Mouse (Mus musculus): ENCODE data around the gene Katna1. TPM values are rescaled to one million over a fixed set of nuclear protein-coding genes. Genes with fewer than 3 reads are reported as not detected.

The Katna1 gene
- polyA plus RNA-seq, 1 experiment: 16.1 TPM

- no peak overlapping the region for H3K4me3 ChIP-seq (ENCODE audit: insufficient read depth, poor library complexity, severe bottlenecking)
- TF ChIP-seq CTCF (IDR thresholded peaks at IDR 0.05; ENCODE audit: control insufficient read depth, insufficient read depth, insufficient read length): no peak
- no peak for TF ChIP-seq MYOG (IDR thresholded peaks at IDR 0.05; ENCODE audit: control insufficient read depth, extremely low read depth, insufficient read length)
- no peak for TF ChIP-seq MYOD1 (IDR thresholded peaks at IDR 0.05; ENCODE audit: control insufficient read depth, insufficient read length, low read depth)
- no peak for TF ChIP-seq MAX (IDR thresholded peaks at IDR 0.05)
- TF ChIP-seq FOSL1 (IDR thresholded peaks at IDR 0.05; ENCODE audit: insufficient read depth, low read length, poor library complexity, severe bottlenecking): no peak
- TF ChIP-seq CEBPB (IDR thresholded peaks at IDR 0.05; ENCODE audit: low read depth): no peak
- no peak for TF ChIP-seq USF1 (IDR thresholded peaks at IDR 0.05; ENCODE audit: low read depth)
- peaks cover 97% of the 10 kb centered on the region for H3K36me3 ChIP-seq (ENCODE audit: control insufficient read depth, insufficient read depth)
- peaks cover 4% of the 10 kb centered on the region for H3K79me2 ChIP-seq (ENCODE audit: control insufficient read depth, insufficient read depth)
- H3ac ChIP-seq (ENCODE audit: control insufficient read depth, insufficient read length, low read depth): no peak overlapping the region
- H3K79me3 ChIP-seq (ENCODE audit: low read depth): no peaks in the 10 kb centered on the region
- no peaks in the 10 kb centered on the region for H3K27me3 ChIP-seq (ENCODE audit: control insufficient read depth, insufficient read depth, insufficient read length)
Measured at GRCm38 (mm10) chr10:7801258-7801657, 75.5 kb downstream of the Katna1 start.

GRCm38 (mm10) chr10:7802519-7803140 lies 76.8 kb downstream of the Katna1 start:
- TF ChIP-seq MYOG (IDR thresholded peaks at IDR 0.05; ENCODE audit: control insufficient read depth, extremely low read depth, insufficient read length): no peak
- no peak for TF ChIP-seq USF1 (IDR thresholded peaks at IDR 0.05; ENCODE audit: low read depth)
- no peak for TF ChIP-seq FOSL1 (IDR thresholded peaks at IDR 0.05; ENCODE audit: insufficient read depth, low read length, poor library complexity, severe bottlenecking)
- TF ChIP-seq CEBPB (IDR thresholded peaks at IDR 0.05; ENCODE audit: low read depth): no peak
- TF ChIP-seq MYOD1 (IDR thresholded peaks at IDR 0.05; ENCODE audit: control insufficient read depth, insufficient read length, low read depth): no peak
- no peak for TF ChIP-seq CTCF (IDR thresholded peaks at IDR 0.05; ENCODE audit: control insufficient read depth, insufficient read depth, insufficient read length)
- no peak for TF ChIP-seq MAX (IDR thresholded peaks at IDR 0.05)
- Histone ChIP-seq H3K4me3 (ENCODE audit: insufficient read depth, poor library complexity, severe bottlenecking) (no peak overlapping the region), H3K79me3 (ENCODE audit: low read depth) (no peaks in the 10 kb centered on the region), H3ac (ENCODE audit: control insufficient read depth, insufficient read length, low read depth) (no peak overlapping the region), H3K79me2 (ENCODE audit: control insufficient read depth, insufficient read depth) (no peaks in the 10 kb centered on the region), H3K36me3 (ENCODE audit: control insufficient read depth, insufficient read depth) (peaks cover 95% of the 10 kb centered on the region), H3K27me3 (ENCODE audit: control insufficient read depth, insufficient read depth, insufficient read length) (no peaks in the 10 kb centered on the region)

GRCm38 (mm10) chr10:7809937-7810336 lies 84.1 kb downstream of the Katna1 start:
- Histone ChIP-seq H3K27me3 (ENCODE audit: control insufficient read depth, insufficient read depth, insufficient read length) (no peaks in the 10 kb centered on the region), H3K79me2 (ENCODE audit: control insufficient read depth, insufficient read depth) (no peaks in the 10 kb centered on the region), H3K4me3 (ENCODE audit: insufficient read depth, poor library complexity, severe bottlenecking) (no peak overlapping the region), H3K36me3 (ENCODE audit: control insufficient read depth, insufficient read depth) (peaks cover 75% of the 10 kb centered on the region), H3ac (ENCODE audit: control insufficient read depth, insufficient read length, low read depth) (no peak overlapping the region), H3K79me3 (ENCODE audit: low read depth) (no peaks in the 10 kb centered on the region)
- no peak for TF ChIP-seq MAX (IDR thresholded peaks at IDR 0.05)
- no peak for TF ChIP-seq USF1 (IDR thresholded peaks at IDR 0.05; ENCODE audit: low read depth)
- no peak for TF ChIP-seq MYOD1 (IDR thresholded peaks at IDR 0.05; ENCODE audit: control insufficient read depth, insufficient read length, low read depth)
- TF ChIP-seq MYOG (IDR thresholded peaks at IDR 0.05; ENCODE audit: control insufficient read depth, extremely low read depth, insufficient read length): no peak
- TF ChIP-seq CTCF (IDR thresholded peaks at IDR 0.05; ENCODE audit: control insufficient read depth, insufficient read depth, insufficient read length): no peak
- no peak for TF ChIP-seq CEBPB (IDR thresholded peaks at IDR 0.05; ENCODE audit: low read depth)
- TF ChIP-seq FOSL1 (IDR thresholded peaks at IDR 0.05; ENCODE audit: insufficient read depth, low read length, poor library complexity, severe bottlenecking): no peak

Other genes with a start within 250 kb of the Katna1 start
- 7.9 TPM for gene Lrp11, start 136.2 kb upstream of the Katna1 start, polyA plus RNA-seq (2012; fragmentation: generic; extraction: Trizol)
- gene Nup43, start 58.5 kb upstream of the Katna1 start, polyA plus RNA-seq (2012; fragmentation: generic; extraction: Trizol): 35.1 TPM
- gene Pcmt1, start 44.9 kb upstream of the Katna1 start, polyA plus RNA-seq (2012; fragmentation: generic; extraction: Trizol): 84.2 TPM
- 7.1 TPM for gene Lats1, start 44.8 kb upstream of the Katna1 start, polyA plus RNA-seq (2012; fragmentation: generic; extraction: Trizol)
- gene Ginm1, start 66.8 kb downstream of the Katna1 start, polyA plus RNA-seq (2012; fragmentation: generic; extraction: Trizol): 14.5 TPM
- gene Ppil4, start 66.9 kb downstream of the Katna1 start, polyA plus RNA-seq (2012; fragmentation: generic; extraction: Trizol): 4.6 TPM
- gene Zc3h12d, start 106.5 kb downstream of the Katna1 start, polyA plus RNA-seq (2012; fragmentation: generic; extraction: Trizol): not detected
- 19.1 TPM for gene Tab2, start 230.2 kb downstream of the Katna1 start, polyA plus RNA-seq (2012; fragmentation: generic; extraction: Trizol)

Measured in C2C12 (cell line).